Mouse (Mus musculus): ENCODE data around the gene Ascc2.

Ascc2 gene

GRCm38 (mm10) chr11:4637534-4638234 lies at the start of gene Ascc2:
Gene Ascc2 (plus strand): TSS chr11:4637747.
- DNase-seq, result peak; percentile 88

DNA sequence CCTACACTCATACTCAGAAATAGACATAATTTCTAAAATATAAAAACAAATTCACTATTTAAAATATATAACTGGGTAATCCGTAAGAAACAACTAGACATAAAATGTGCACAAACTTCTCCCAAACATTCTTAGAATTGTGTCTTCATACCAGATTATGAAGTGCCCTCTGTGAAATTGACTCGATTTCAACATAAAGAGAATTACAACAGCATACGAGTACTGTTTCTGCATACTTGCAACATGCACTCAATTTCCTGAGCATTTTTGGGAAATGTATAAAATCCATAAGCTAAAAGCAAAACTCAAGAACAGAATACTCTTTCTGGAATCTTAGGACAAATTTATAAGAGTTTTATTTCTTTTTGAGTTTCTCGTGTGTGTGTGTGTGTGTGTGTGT lies 45.7 kb upstream of the Ascc2 start:
- DNase-seq, result no peak

- no peak for DNase-seq
Measured at GRCm38 (mm10) chr11:4593491-4593848, 44.1 kb upstream of the Ascc2 start.

GRCm38 (mm10) chr11:4593849-4594607 lies 43.5 kb upstream of the Ascc2 start:
- DNase-seq, result peak; percentile 26

- peak; percentile 94 for DNase-seq
Measured at GRCm38 (mm10) chr11:4594608-4595500, 42.7 kb upstream of the Ascc2 start, which contains the start of gene Mtmr3. Gene Mtmr3 (minus strand): TSS chr11:4594863.

DNA sequence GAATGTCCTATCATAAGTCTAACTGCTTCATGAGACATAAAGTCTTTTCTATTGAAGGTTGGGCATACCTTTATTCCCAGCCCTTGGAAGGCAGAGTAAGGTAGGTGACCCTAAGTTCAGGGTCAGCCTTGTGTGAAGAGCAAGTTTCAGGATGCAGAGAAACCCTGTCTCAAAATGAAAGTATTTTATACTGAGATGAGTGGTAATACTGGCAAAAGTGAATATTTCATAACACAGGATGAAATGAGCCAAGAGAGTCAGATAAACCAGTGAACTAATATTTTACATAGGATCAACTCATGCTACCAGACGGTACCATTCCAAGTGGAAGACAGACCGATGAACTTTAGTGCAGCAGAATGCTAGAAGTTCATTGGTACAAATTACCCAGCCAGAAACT lies 39.1 kb upstream of the Ascc2 start:
- DNase-seq, result no peak

GRCm38 (mm10) chr11:4599916-4600315 lies 37.6 kb upstream of the Ascc2 start:
- no peak for DNase-seq

- no peak for DNase-seq
Measured at GRCm38 (mm10) chr11:4601890-4602289, 35.7 kb upstream of the Ascc2 start.

DNA sequence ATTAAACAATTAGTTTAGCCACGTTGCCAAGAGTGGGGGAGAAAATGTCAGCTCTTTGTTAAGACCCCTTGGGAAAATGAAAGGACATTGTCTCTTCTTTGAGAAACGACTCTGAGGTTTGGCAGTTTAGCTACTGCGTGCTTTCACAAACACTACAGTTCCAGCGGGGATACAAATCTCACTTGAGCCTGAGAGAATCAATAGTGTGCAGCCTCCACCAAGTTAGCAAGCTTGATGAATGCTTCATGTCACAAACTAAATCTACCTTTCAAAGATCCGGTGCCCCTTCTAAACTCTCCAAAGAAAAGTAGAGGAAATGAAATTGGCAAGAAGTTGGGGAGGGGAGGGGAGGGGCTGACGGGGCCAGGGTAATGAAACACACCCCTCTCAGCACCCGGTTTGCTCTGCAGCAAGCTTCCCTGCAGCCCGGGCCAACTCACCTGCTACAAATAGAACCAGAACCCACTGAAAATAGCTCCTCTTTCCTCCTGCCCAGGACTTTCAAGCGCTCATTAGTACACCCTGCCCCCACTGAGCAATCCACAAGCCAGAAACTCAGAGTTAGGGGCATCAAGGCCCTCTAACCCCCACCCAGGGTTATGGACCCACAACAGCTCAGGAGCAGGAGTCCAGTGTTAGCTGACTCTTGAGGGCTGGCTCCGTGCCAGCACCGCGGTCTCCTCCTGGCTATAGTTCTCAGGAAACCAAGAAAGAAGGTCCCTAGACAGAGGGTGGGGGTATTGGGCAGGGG lies 34.7 kb upstream of the Ascc2 start:
- DNase-seq, result no peak

GRCm38 (mm10) chr11:4604441-4604840 lies 33.1 kb upstream of the Ascc2 start:
- DNase-seq, result no peak

- DNase-seq, result no peak
Measured at GRCm38 (mm10) chr11:4605414-4605813, 32.1 kb upstream of the Ascc2 start.

GRCm38 (mm10) chr11:4606541-4606940 lies 31.0 kb upstream of the Ascc2 start:
- no peak for DNase-seq

- no peak for DNase-seq
Measured at GRCm38 (mm10) chr11:4611904-4612303, 25.6 kb upstream of the Ascc2 start.

DNA sequence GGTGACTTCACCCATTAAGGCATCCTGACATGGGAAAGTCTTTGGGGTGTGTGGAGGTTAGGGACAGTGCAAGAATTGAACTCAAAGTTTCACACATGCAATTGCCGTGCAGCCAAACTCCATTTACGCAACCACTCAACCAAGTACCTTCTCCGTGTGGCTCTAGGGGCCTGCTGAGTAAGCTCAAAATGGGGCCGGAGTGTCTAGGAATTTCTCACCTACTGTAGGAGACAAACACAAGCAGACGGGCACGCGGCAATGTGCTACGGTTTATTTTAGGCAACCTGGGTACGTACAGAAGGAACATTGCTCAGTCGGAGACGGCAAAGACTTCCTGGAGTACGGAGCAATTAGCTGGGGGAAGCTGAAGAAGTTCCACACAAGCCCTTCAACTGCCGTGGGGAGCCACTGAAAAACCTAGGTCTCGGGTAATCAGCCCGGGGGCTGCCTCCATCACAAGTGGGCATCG lies 17.5 kb upstream of the Ascc2 start, which contains the start of gene Gm11032:
TSS of gene Gm11032 (plus strand) at position 51 of the 469 bp plus-strand sequence.
- DNase-seq, result peak; percentile 21

DNA sequence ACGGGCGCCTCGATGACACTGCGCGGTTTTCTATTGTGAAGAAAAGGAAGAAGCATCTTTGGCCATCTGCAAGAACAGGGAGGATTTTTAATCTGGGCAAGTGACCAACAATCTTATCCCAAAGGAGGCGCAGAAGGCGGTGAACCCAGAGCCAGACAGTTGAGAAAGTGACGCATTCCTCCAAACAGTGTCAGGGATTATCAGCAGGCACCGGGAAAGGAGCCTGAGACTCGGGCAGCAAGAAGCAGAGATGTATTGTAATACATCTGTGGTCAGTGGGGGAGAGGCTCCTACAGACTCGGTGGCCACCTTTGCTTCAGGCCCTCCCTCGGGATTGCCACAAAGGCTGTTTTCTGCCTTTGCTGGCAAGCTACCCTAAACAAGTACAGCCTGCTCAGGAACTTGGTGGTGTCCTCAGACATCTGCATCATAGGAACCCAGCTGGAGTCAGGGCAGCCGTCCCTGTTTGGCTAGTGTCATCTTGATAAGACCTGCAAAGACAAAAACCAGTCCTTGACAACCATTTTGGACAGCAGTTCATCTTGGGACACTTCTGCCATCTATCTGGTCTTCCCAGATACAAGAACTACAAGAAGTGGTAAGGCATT lies 16.9 kb upstream of the Ascc2 start:
- no peak for DNase-seq

DNA sequence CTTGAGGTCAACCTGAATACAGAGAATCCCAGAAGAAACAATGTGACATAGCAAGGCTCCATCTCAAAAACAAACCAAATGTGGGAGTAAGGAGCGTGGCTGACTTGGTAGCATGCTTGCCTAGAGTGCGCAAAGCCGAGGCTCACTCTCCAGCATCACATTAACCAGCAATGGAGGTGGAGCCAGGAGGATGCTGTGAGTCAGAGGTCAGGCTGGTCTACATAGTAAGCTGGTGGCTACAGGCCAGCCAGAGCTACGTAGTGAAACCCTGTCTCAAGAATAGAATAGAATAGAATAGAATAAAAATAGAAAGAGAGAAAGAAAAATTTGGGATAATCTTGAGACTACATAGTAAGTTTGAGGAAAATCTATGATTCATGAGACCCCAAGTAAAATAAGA lies 15.7 kb upstream of the Ascc2 start:
- DNase-seq, result no peak

DNA sequence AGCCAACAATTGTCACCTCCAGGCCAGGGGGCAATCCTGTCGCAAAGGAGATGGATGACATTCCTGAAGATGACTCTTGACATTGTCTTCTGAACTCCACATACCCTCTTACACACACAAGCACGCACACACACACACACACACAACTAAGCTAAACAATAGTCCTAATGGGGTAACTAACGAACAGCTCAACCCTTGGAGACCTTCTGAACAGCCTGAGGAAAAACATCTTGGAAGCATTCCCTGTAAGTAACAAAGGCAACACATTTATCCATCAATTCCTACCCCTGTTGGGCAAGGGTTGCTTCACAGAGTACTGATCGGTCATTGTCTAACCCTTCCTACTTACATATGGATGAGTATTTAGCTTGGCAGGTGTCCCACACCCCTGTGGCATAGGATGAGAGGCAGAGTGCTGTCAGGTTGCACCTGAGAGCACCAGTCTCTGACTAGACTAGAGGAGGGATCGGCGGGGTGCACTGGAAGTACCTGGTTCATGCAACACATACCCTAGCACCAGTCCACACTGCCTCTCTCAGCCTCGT lies 15.0 kb upstream of the Ascc2 start:
- DNase-seq, result no peak

- DNase-seq, result no peak
Measured at GRCm38 (mm10) chr11:4622997-4623396, 14.6 kb upstream of the Ascc2 start.

GRCm38 (mm10) chr11:4625931-4626330 lies 11.6 kb upstream of the Ascc2 start:
- no peak for DNase-seq

DNA sequence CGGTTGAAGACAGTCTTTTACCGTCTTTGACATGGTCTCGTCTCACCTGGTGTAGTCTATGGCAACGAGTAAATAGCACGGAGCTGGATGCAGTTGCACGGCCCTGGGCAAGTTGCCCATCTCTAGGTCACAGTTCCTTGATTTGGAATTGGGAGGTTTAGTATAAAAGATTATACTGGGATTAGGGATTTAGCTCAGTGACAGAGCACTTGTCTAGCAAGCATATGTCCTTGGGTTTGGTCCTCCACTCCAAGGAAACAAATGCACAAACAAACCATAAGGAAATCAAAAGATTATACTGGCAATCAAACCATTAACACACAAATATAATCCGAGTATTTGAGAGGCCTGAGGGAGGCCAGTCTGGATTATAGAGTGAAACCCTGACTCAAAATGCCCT lies 9.9 kb upstream of the Ascc2 start:
- no peak for DNase-seq

DNA sequence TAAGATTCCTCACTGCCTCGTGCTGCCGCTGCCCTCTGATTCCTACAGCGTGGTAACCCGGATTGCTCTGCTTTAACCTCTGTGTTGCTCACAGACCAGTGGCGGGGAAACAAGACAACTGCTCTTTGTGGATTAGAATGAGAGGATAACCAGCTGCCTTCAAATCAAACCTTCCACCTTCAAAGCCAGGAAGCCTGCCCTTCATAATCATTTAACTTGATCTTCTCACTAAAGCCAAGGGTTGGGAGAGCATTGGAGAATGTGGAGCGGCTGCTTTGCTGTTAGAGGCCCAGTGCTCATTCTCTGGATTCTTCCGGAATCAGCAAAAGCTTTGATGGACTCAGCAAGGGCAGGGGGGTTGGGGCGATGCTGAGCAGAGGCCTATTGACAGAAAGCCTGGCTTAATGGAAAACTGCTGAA lies 7.7 kb upstream of the Ascc2 start:
- no peak for DNase-seq

- DNase-seq, result no peak
Measured at GRCm38 (mm10) chr11:4633420-4633819, 4.1 kb upstream of the Ascc2 start.

Measured in layer of hippocampus, adult 9-11 months (tissue).